ENCODE assay signal across 27 mouse cellular contexts in the genomic region with DNA sequence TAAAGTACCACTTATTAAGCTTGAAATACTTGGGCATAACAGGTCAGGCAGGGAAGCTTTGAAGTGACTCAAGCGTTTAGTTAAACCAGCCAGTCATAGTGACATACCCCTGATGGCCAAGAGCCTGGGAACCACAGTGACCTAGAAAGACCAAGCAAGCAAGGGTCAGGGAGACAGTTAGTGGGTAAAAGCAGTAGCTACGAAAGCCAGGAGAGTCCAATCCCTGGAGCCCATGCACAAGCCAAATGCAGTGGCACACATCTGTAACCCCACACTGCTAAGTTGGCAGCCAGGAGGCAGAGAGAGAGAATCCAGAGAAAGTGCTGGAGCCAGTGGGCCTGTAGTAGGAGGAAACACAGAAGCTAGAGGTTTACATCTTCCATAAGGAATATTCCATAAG. TPM values are rescaled to one million over a fixed set of nuclear protein-coding genes. Genes with fewer than 3 reads are reported as not detected.
A peak's percentile ranks its signal among the peaks of the same experiment; 100 is the strongest.
DNase-seq lines count a peak whose midpoint lies in the region; ATAC-seq lines count a peak whose summit lies in the region.
"Had no signal": no experiment of that assay in that cellular context is flagged by ENCODE, and none has a peak within 500 bp of the region (broad histone marks: within the 10 kb centered on the region; RNA-seq: fewer than 3 reads in every experiment).

No protein-coding gene starts in this region.

- no peaks in the 10 kb centered on the region for H3K36me3 ChIP-seq in kidney, embryonic 14.5 days (ENCODE audit: control insufficient read depth, insufficient read depth, low read length)
- H3K36me3 ChIP-seq: embryonic facial prominence, embryonic 13.5 days; embryonic facial prominence, embryonic 15.5 days; forebrain, embryonic 10.5 days; forebrain, embryonic 12.5 days; G1E had no signal

- DNase-seq in adrenal gland, adult 2 months, result peak; percentile 33
- no peak for DNase-seq in adrenal gland, postnatal 25 days
- DNase-seq in adrenal gland, postnatal 10 days, result peak; percentile 52
- DNase-seq in adrenal gland, postnatal 4 days (ENCODE audit: low spot score in 2 of 2), result no peak
- peak; percentile 65 for DNase-seq in adipocyte (ENCODE audit: low spot score)
- peak; percentile 5 to 17 for DNase-seq in adrenal gland, postnatal 36 days
- no peak for DNase-seq in layer of hippocampus, adult 8-10 months (ENCODE audit: low spot score in 2 of 2)
- DNase-seq: B cell, adult 2 months; cerebellum, adult 11-12 months; cerebellum, adult 2 months; cerebellum, adult 9-10 months; cerebellum, postnatal 10 days; cerebellum, postnatal 25 days; embryo, embryonic 11 days had no signal

- H3K9ac ChIP-seq in kidney, embryonic 14.5 days (ENCODE audit: low read depth, low read length), result no peak overlapping the region
- H3K9ac ChIP-seq: embryonic facial prominence, embryonic 13.5 days; embryonic facial prominence, embryonic 15.5 days; forebrain, embryonic 12.5 days had no signal

- WGBS in kidney, embryonic 14.5 days, result 78% methylated on average over 2 of the region's 2 CpGs

- ATAC-seq in kidney, embryonic 14.5 days (ENCODE audit: low FRiP score, low TSS enrichment), result no peak
- ATAC-seq: activated CD4-positive, CD25-positive, alpha-beta regulatory T cell, adult 4 months; CD4-positive, CD25-positive, alpha-beta regulatory T cell, adult 4 months; forebrain, embryonic 14.5 days; forebrain, embryonic 16.5 days; Patski had no signal

- H3K4me2 ChIP-seq in kidney, embryonic 14.5 days (replicated peaks; ENCODE audit: low read depth, low read length), result no peak overlapping the region
- H3K4me2 ChIP-seq: embryonic facial prominence, embryonic 13.5 days; embryonic facial prominence, embryonic 15.5 days; forebrain, embryonic 12.5 days had no signal

- no peaks in the 10 kb centered on the region for H3K4me1 ChIP-seq in kidney, embryonic 14.5 days (ENCODE audit: control insufficient read depth, insufficient read depth, low read length)
- H3K4me1 ChIP-seq: embryonic facial prominence, embryonic 13.5 days; embryonic facial prominence, embryonic 15.5 days; forebrain, embryonic 10.5 days; forebrain, embryonic 12.5 days had no signal

- no peaks in the 10 kb centered on the region for H3K27me3 ChIP-seq in kidney, embryonic 14.5 days (ENCODE audit: control insufficient read depth, insufficient read depth, low read length)
- H3K27me3 ChIP-seq: CH12.LX; embryonic facial prominence, embryonic 13.5 days; embryonic facial prominence, embryonic 15.5 days; forebrain, embryonic 12.5 days; Patski had no signal

- no peak overlapping the region for H3K27ac ChIP-seq in kidney, embryonic 14.5 days (ENCODE audit: low read depth, low read length)
- H3K27ac ChIP-seq: embryonic facial prominence, embryonic 13.5 days; embryonic facial prominence, embryonic 15.5 days; forebrain, embryonic 10.5 days; forebrain, embryonic 12.5 days had no signal

- no peaks in the 10 kb centered on the region for H3K9me3 ChIP-seq in kidney, embryonic 14.5 days (ENCODE audit: control insufficient read depth, low read length)
- H3K9me3 ChIP-seq: embryonic facial prominence, embryonic 13.5 days; embryonic facial prominence, embryonic 15.5 days; forebrain, embryonic 10.5 days; forebrain, embryonic 12.5 days; G1E had no signal

- no peak overlapping the region for H3K4me3 ChIP-seq in kidney, embryonic 14.5 days (ENCODE audit: low read length)
- H3K4me3 ChIP-seq: embryonic facial prominence, embryonic 13.5 days; embryonic facial prominence, embryonic 15.5 days; erythroblast, embryonic 14.5 days; forebrain, embryonic 10.5 days; forebrain, embryonic 12.5 days had no signal

RNA-seq across cellular contexts. Expression of a gene that starts 17.6 kb away (rescaled TPM):
- 10 to 100 TPM; 14.9 to 19.1 TPM for total RNA-seq in adrenal gland, adult 2 months (2021)
- polyA plus RNA-seq in adrenal gland, adult 2 months (2012; rRNA removed), result 2.9 and 3.2 TPM in 2 replicates
- total RNA-seq in adrenal gland, postnatal 25 days (2021), result 9.6 and 10.0 TPM in 2 replicates
- 10 to 100 TPM; 33.7 to 36.6 TPM for total RNA-seq in adrenal gland, postnatal 10 days (2021)
- 10 to 100 TPM; 14.3 to 18.0 TPM for total RNA-seq in adrenal gland, postnatal 4 days (2021)
- total RNA-seq in adrenal gland, postnatal 36 days (2021), result 10 to 100 TPM; 13.7 to 23.8 TPM
- total RNA-seq in layer of hippocampus, adult 8-10 months (2022), result 10 to 100 TPM; 15.0 to 21.8 (median 15.9) TPM
- 23.1 and 29.9 TPM in 2 replicates for polyA plus RNA-seq in kidney, embryonic 14.5 days (2014; fragmentation: Nextera tagmentation; extraction: Ambion mirVana)

Comparison
In these comparisons a context has a peak if more than half of its experiments do, and no peak if none do; other contexts are left out.
1. DNase-seq: peak in adrenal gland, adult 2 months (single experiment), adrenal gland, postnatal 10 days (single experiment), adipocyte (single experiment) and adrenal gland, postnatal 36 days (2 of 2); none in adrenal gland, postnatal 25 days (single experiment), adrenal gland, postnatal 4 days (0 of 2) and layer of hippocampus, adult 8-10 months (0 of 2).